Mouse (Mus musculus) hematopoietic stem cell, adult 5-6 weeks (primary cell): ENCODE measurements around the gene Ptpn5. TPM values are rescaled to one million over a fixed set of nuclear protein-coding genes. Genes with fewer than 3 reads are reported as not detected.

Source experiments
- ATAC-seq, 2 experiments: fragments of 125-278 bp in 1 of 2; replicated peaks in 1 of 2; 2 replicates each; pipeline ENCODE4 v1.8.0; 2016 to 2017; ENCODE audit warnings: inconsistent platforms in 2 of 2, mild to moderate bottlenecking in 2 of 2, moderate number of reproducible peaks in 2 of 2, low read depth in 1 of 2, moderate TSS enrichment in 1 of 2; ENCODE audit not compliant: low FRiP score in 2 of 2, poor library complexity in 2 of 2, severe bottlenecking in 2 of 2, insufficient read depth in 1 of 2, low TSS enrichment in 1 of 2
- total RNA-seq: library from RNA; stranded (forward); fragments of 172-1452, 232-1000 nt; gene quantifications from 2 replicates; pipeline ENCODE4 v1.2.3, GENCODE M21; 2017

Gene Ptpn5
- total RNA-seq, 1 experiment from 2014 or later = not detected

GRCm38 (mm10) chr7:47042823-47043490, 90.5 kb downstream of the Ptpn5 start:
- ATAC-seq = no peak

- no peak for ATAC-seq
These were observed 91.4 kb downstream of the Ptpn5 start for GRCm38 (mm10) chr7:47042121-47042520.

- ATAC-seq = no peak
These were observed 91.8 kb downstream of the Ptpn5 start for GRCm38 (mm10) chr7:47041706-47042105.

GRCm38 (mm10) chr7:47035426-47035825, 98.1 kb downstream of the Ptpn5 start:
- ATAC-seq = no peak

GRCm38 (mm10) chr7:47034785-47035384, 98.6 kb downstream of the Ptpn5 start:
- no peak for ATAC-seq

GRCm38 (mm10) chr7:47031371-47031770, 102.1 kb downstream of the Ptpn5 start:
- ATAC-seq = no peak

- ATAC-seq = peak in 1 of 2 experiments; percentile 56; a peak in 1 of 4 replicates
These were observed 102.8 kb downstream of the Ptpn5 start for GRCm38 (mm10) chr7:47030517-47031193.

Other genes with a start within 250 kb of the Ptpn5 start
- 61.9 and 66.0 TPM in 2 replicates for gene Tsg101, start 213.7 kb downstream of the Ptpn5 start, total RNA-seq
- 20.8 and 22.5 TPM in 2 replicates for gene Uevld, start 175.2 kb downstream of the Ptpn5 start, total RNA-seq
- gene Gm9999, start 150.1 kb downstream of the Ptpn5 start, total RNA-seq = not detected in 2 replicates
- gene Spty2d1, start 125.3 kb downstream of the Ptpn5 start, total RNA-seq = 42.0 and 43.9 TPM in 2 replicates
- gene Tmem86a, start 83.1 kb downstream of the Ptpn5 start, total RNA-seq = 1.5 and 2.3 TPM in 2 replicates
- gene Mrgpra6, start 71.2 kb upstream of the Ptpn5 start, total RNA-seq = not detected in 2 replicates
- not detected in 2 replicates for gene Mrgpra9, start 119.2 kb upstream of the Ptpn5 start, total RNA-seq
- gene Mrgpra1, start 220.6 kb upstream of the Ptpn5 start, total RNA-seq = not detected in 2 replicates